ENCODE assay signal across 33 mouse cellular contexts in the genomic region with DNA sequence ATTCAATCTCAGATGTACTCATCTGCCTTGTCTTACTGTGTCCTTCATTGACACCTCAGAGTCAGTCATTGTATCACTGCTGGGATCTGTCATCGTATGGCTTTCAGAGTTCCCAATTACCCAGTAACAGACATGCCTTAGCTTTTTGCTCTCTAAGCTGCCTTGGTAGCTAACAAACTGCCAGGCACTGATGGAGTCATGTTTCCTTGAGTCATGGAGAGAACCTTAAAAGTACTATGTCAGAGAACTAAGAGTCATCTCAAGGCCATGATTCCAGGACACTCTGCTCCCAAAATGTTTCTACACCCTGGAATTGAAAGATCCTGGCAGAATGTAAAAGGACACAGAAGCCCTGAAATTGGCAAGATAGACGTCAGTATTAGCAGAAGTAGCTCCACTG. TPM values are rescaled to one million over a fixed set of nuclear protein-coding genes. Genes with fewer than 3 reads are reported as not detected.
"Had no signal": no experiment of that assay in that cellular context is flagged by ENCODE, and none has a peak within 500 bp of the region (broad histone marks: within the 10 kb centered on the region; RNA-seq: fewer than 3 reads in every experiment).

No protein-coding gene starts in this region.

- H3K4me1 ChIP-seq: heart, embryonic 13.5 days; heart, embryonic 15.5 days; hindbrain, embryonic 13.5 days; hindbrain, embryonic 15.5 days; kidney, embryonic 15.5 days; limb, embryonic 12.5 days; liver, embryonic 13.5 days; liver, embryonic 15.5 days had no signal

- H3K36me3 ChIP-seq: heart, embryonic 13.5 days; heart, embryonic 15.5 days; hindbrain, embryonic 13.5 days; hindbrain, embryonic 15.5 days; kidney, embryonic 15.5 days; limb, embryonic 10.5 days; limb, embryonic 12.5 days; liver, embryonic 13.5 days; liver, embryonic 15.5 days had no signal

- H3K9ac ChIP-seq: heart, embryonic 13.5 days; heart, embryonic 15.5 days; hindbrain, embryonic 13.5 days; hindbrain, embryonic 15.5 days; kidney, embryonic 15.5 days; limb, embryonic 12.5 days; liver, embryonic 13.5 days; liver, embryonic 15.5 days; liver, postnatal 0 days had no signal

- H3K27me3 ChIP-seq: heart, embryonic 13.5 days; heart, embryonic 15.5 days; hindbrain, embryonic 13.5 days; hindbrain, embryonic 15.5 days; kidney, embryonic 15.5 days; limb, embryonic 12.5 days; liver, embryonic 13.5 days; liver, embryonic 15.5 days had no signal

- ATAC-seq: hindbrain, postnatal 0 days; intestine, embryonic 16.5 days; liver, postnatal 0 days had no signal

- H3K4me2 ChIP-seq: heart, embryonic 11.5 days; heart, embryonic 13.5 days; heart, embryonic 15.5 days; hindbrain, embryonic 13.5 days; hindbrain, embryonic 15.5 days; kidney, embryonic 15.5 days; limb, embryonic 12.5 days; liver, embryonic 11.5 days; liver, embryonic 13.5 days; liver, embryonic 15.5 days had no signal

- DNase-seq: gastrocnemius, postnatal 14 days; gastrocnemius, postnatal 36 days; heart, adult 18-20 months; heart, postnatal 14 days; heart, postnatal 36 days; kidney, adult 11 months; kidney, adult 2 months; kidney, adult 9 months; kidney, postnatal 14 days; kidney, postnatal 36 days; layer of hippocampus, adult 9-11 months; layer of hippocampus, postnatal 36 days; liver; liver, embryonic 13.5 days; liver, postnatal 0 days had no signal

- H3K27ac ChIP-seq: heart, embryonic 13.5 days; heart, embryonic 15.5 days; hindbrain, embryonic 13.5 days; hindbrain, embryonic 15.5 days; hindbrain, postnatal 0 days; kidney, embryonic 15.5 days; kidney, postnatal 0 days; limb, embryonic 10.5 days; limb, embryonic 12.5 days; liver, embryonic 13.5 days; liver, embryonic 15.5 days had no signal

- H3K9me3 ChIP-seq: heart, embryonic 13.5 days; heart, embryonic 15.5 days; hindbrain, embryonic 13.5 days; hindbrain, embryonic 15.5 days; kidney, embryonic 15.5 days; limb, embryonic 10.5 days; limb, embryonic 12.5 days; liver, embryonic 13.5 days; liver, embryonic 15.5 days had no signal

- H3K4me3 ChIP-seq: heart, embryonic 13.5 days; heart, embryonic 15.5 days; hindbrain, embryonic 13.5 days; hindbrain, embryonic 15.5 days; kidney, embryonic 15.5 days; limb, embryonic 10.5 days; limb, embryonic 12.5 days; liver, embryonic 13.5 days; liver, embryonic 15.5 days had no signal

RNA-seq across cellular contexts. Expression of gene Ppp1r17, which starts 37.5 kb away (rescaled TPM):
- total RNA-seq: gastrocnemius, adult 18-20 months; gastrocnemius, adult 8-10 months; gastrocnemius, postnatal 14 days; gastrocnemius, postnatal 36 days; heart, adult 18-20 months; heart, postnatal 14 days; heart, postnatal 36 days; hematopoietic stem cell, adult 5-6 weeks had no signal
- polyA plus RNA-seq: gonadal fat pad, adult 2 months; kidney, adult 2 months; large intestine, adult 2 months; limb, embryonic 10.5 days; liver, embryonic 13.5 days; liver, embryonic 15.5 days; liver, postnatal 0 days had no signal
